Mouse (Mus musculus) heart, adult 2 months (tissue): ENCODE measurements around the gene Usp40. TPM values are rescaled to one million over a fixed set of nuclear protein-coding genes. Genes with fewer than 3 reads are reported as not detected.

Experiments used
- DNase-seq, 2 experiments: peaks; one replicate each; pipeline ENCODE4 v3.0.0; 2021
- H3K27ac ChIP-seq: fragments of 200-600 bp; 2 replicates; pipeline ENCODE4 v1.8.1; 2022
- H3K27me3 ChIP-seq: fragments of 200-500 bp; 2 replicates; pipeline ENCODE4 v1.6.1; 2012; ENCODE audit warnings: mild to moderate bottlenecking, low read length, inconsistent platforms, mixed read lengths; ENCODE audit not compliant: control insufficient read depth, insufficient read depth
- H3K36me3 ChIP-seq: fragments of 200-500 bp; 2 replicates; pipeline ENCODE4 v1.6.1; 2012; ENCODE audit warnings: low read length, inconsistent platforms; ENCODE audit not compliant: control insufficient read depth, insufficient read depth
- H3K4me1 ChIP-seq: fragments of 200-500 bp; 2 replicates; pipeline ENCODE4 v1.6.1; 2011; ENCODE audit warnings: low read length; ENCODE audit not compliant: control insufficient read depth, insufficient read depth
- H3K4me3 ChIP-seq: fragments of 200-600 bp; 2 replicates; pipeline ENCODE4 v1.8.1; 2022
- H3K79me2 ChIP-seq: fragments of 200-500 bp; replicated peaks from 2 replicates; pipeline ENCODE4 v1.6.1; 2012; ENCODE audit warnings: mild to moderate bottlenecking, inconsistent platforms, low read length, moderate library complexity, mixed read lengths; ENCODE audit not compliant: control insufficient read depth, insufficient read depth
- H3K9ac ChIP-seq: fragments of 200-500 bp; 2 replicates; pipeline ENCODE4 v1.6.1; 2012; ENCODE audit warnings: low read depth, mild to moderate bottlenecking, control low read depth, inconsistent platforms, low read length, mixed read lengths
- CTCF ChIP-seq: fragments of 200-600 bp; IDR thresholded peaks from 2 replicates; pipeline ENCODE4 v1.8.1; 2022; ENCODE audit warnings: antibody characterized with exemption, mild to moderate bottlenecking, moderate library complexity
- EP300 ChIP-seq: fragments of 200-500 bp; IDR thresholded peaks from 2 replicates; pipeline ENCODE4 v1.6.1; 2011; ENCODE audit warnings: low read depth, low read length, control low read depth; ENCODE audit not compliant: insufficient read depth
- POLR2A ChIP-seq: fragments of 200-500 bp; IDR thresholded peaks from 2 replicates; pipeline ENCODE4 v1.6.1; 2011; ENCODE audit warnings: mild to moderate bottlenecking, low read depth, low read length, control low read depth; ENCODE audit not compliant: insufficient read depth
- WGBS: fragments of 180-500 bp; shearing (Covaris S2); methylation state at CpG from one replicate; pipeline ENCODE4 v1.1.7; 2018; 5-methylcytosine and 5-hydroxymethylcytosine counted together
- intact Hi-C: fragments of 180-260 bp; cut with DNase I; formaldehyde crosslinking; loops from one replicate; pipeline ENCODE4 v1.15.1; 2025
- polyA plus RNA-seq: library from polyadenylated mRNA; depleted of rRNA; stranded (reverse); fragments of >200 nt; gene quantifications from 2 replicates; pipeline ENCODE4 v1.2.3, GENCODE M21; 2012
- total RNA-seq, 2 experiments: library from RNA; stranded (reverse); gene quantifications; 2 replicates each; pipeline ENCODE4 v1.2.3; 2021

Gene Usp40
- total and polyA plus RNA-seq, 3 experiments, result 9.3 to 15.6 (median 15.2) TPM

DNA sequence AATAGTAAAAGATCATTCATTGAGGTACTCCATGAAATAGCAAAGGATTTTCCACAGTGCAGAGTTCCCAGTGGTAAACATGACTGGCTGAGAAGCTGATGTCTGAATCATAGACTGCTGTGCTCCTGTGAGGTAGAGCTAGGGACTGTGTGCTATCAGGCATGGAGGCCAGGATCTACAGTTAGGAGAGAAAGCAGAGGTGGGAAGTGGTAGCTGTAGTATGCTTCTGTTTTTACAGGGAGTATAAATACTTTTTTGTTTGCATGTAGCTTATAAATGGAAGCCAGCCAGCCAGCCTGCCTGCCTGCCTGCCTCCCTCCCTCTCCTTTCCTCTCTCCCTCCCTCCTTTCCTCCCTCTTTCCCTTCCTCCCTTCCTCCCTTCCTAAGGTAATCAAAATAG lies 95.0 kb downstream of the Usp40 start:
- Histone ChIP-seq H3K36me3 (peaks cover 15% of the 10 kb centered on the region), H3K4me1 (peaks cover 9% of the 10 kb centered on the region), H3K27ac (no peak overlapping the region), H3K9ac (no peak overlapping the region), H3K4me3 (no peak overlapping the region), H3K79me2 (peaks cover 1% of the 10 kb centered on the region; the same call in 1 of the 2 replicates), H3K27me3 (no peaks in the 10 kb centered on the region)
- DNase-seq, result no peak
- no peak for TF ChIP-seq POLR2A
- no peak for TF ChIP-seq CTCF
- no peak for TF ChIP-seq EP300
- intact Hi-C loops, result no loop called here

DNA sequence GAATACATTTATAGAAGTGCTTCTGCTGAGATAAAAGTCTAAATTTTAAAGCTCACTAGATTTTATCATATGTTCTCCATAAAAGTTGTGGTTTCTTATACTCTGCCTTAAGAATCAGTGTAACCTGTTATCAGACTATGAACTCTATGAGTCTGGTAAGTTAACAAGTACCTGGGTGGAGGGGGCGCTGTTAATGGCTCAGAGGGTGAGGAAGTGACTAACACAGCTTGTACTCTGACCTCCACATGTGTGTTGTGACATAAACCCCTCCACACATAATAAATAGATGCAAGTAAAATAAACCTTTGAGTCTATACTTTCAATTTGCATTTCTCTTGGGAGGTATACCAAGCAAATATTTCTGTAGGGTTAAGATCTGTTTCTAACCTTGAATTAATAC lies 97.9 kb downstream of the Usp40 start:
- no peak overlapping the region for H3K4me3 ChIP-seq
- TF ChIP-seq POLR2A, result no peak
- TF ChIP-seq EP300, result no peak
- no peak for TF ChIP-seq CTCF
- H3K36me3 ChIP-seq, result peaks cover 20% of the 10 kb centered on the region
- no peak overlapping the region for H3K27ac ChIP-seq
- no peak for DNase-seq
- 83% methylated on average over 1 of the region's 1 CpGs for WGBS
- peaks cover 1% of the 10 kb centered on the region for H3K79me2 ChIP-seq
- intact Hi-C loops, result no loop called here
- H3K9ac ChIP-seq, result no peak overlapping the region
- no peaks in the 10 kb centered on the region for H3K27me3 ChIP-seq
- H3K4me1 ChIP-seq, result peaks cover 16% of the 10 kb centered on the region

DNA sequence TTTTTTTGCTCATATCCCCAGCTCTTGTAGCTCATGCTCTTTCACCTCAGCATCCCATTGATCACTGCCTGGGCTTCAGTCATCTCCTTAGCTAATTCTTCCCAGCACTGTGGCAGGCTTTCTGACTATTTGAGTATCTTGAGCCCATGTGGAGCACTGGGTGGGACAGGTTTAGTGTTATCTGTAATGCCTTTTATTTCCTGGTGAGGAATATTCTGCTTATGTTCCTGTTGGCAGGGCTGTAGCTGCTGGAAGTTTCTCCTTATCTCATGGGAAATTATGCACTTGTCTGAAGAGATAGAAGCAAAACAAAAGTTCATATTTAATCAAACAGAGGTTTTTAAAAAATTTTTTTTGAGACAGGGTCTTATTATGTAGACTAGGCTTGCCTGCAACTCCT lies 98.8 kb downstream of the Usp40 start:
- DNase-seq, result no peak
- H3K4me3 ChIP-seq, result no peak overlapping the region
- H3K27me3 ChIP-seq, result no peaks in the 10 kb centered on the region
- TF ChIP-seq POLR2A (no peak), CTCF (no peak), EP300 (no peak)
- H3K9ac ChIP-seq, result no peak overlapping the region
- no peak overlapping the region for H3K27ac ChIP-seq
- peaks cover 16% of the 10 kb centered on the region for H3K4me1 ChIP-seq
- peaks cover 20% of the 10 kb centered on the region for H3K36me3 ChIP-seq
- peaks cover 1% of the 10 kb centered on the region for H3K79me2 ChIP-seq
- intact Hi-C loops, result no loop called here

DNA sequence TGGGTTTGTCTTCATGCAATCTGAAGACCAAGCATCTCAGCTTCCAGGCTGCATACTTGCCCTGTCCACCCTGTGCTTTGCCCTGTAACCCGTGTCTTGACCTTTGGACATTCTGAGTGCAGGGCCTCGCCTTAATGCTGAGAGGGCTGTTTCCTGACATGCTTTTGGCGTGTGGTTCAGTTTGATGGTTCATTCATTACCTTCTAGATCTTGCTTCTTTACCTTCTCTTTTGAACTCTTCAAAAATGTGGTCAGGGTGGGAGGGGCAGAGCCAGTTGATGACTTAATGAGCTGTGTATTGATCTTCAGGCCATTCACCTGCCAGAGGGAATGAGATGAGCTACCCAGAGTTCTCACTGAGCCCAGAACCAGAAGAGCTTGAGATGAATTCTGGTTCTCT lies 99.6 kb downstream of the Usp40 start:
- H3K27me3 ChIP-seq, result no peaks in the 10 kb centered on the region
- no peak for DNase-seq
- H3K9ac ChIP-seq, result no peak overlapping the region
- no peak overlapping the region for H3K4me3 ChIP-seq
- peaks cover 1% of the 10 kb centered on the region for H3K79me2 ChIP-seq
- TF ChIP-seq POLR2A (no peak), CTCF (no peak), EP300 (no peak)
- WGBS, result 73% methylated on average over 3 of the region's 3 CpGs
- no peak overlapping the region; the same call in 1 of the 2 replicates for H3K27ac ChIP-seq
- H3K4me1 ChIP-seq, result peaks cover 16% of the 10 kb centered on the region
- peaks cover 20% of the 10 kb centered on the region for H3K36me3 ChIP-seq
- intact Hi-C loops, result no loop called here

DNA sequence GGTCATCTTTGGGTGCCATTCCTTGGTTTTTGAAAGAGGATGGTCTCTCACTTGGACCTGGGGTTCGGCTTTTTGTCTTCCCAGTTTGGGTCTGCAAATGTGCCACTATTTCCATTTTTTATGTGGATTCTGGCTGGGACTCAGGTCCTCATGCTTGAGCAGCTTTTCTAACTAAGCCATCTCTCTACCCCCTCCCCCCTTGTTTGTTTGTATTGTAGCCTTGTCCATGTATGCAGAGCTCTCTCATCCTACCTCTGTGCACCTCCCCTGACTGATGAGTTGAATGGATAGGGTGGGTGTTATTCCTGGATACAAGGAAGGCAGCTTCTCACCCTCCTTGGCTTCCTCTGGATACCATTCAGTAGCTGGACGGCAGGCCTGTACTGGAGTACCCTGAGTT lies 100.3 kb downstream of the Usp40 start:
- H3K79me2 ChIP-seq, result peaks cover 1% of the 10 kb centered on the region
- H3K4me3 ChIP-seq, result no peak overlapping the region
- no peak overlapping the region for H3K27ac ChIP-seq
- peaks cover 14% of the 10 kb centered on the region for H3K4me1 ChIP-seq
- 88% methylated on average over 2 of the region's 2 CpGs for WGBS
- H3K36me3 ChIP-seq, result peaks cover 18% of the 10 kb centered on the region
- TF ChIP-seq CTCF (no peak), EP300 (no peak)
- H3K27me3 ChIP-seq, result no peaks in the 10 kb centered on the region
- DNase-seq, result no peak
- H3K9ac ChIP-seq, result no peak overlapping the region
- intact Hi-C loops, result no loop called here

DNA sequence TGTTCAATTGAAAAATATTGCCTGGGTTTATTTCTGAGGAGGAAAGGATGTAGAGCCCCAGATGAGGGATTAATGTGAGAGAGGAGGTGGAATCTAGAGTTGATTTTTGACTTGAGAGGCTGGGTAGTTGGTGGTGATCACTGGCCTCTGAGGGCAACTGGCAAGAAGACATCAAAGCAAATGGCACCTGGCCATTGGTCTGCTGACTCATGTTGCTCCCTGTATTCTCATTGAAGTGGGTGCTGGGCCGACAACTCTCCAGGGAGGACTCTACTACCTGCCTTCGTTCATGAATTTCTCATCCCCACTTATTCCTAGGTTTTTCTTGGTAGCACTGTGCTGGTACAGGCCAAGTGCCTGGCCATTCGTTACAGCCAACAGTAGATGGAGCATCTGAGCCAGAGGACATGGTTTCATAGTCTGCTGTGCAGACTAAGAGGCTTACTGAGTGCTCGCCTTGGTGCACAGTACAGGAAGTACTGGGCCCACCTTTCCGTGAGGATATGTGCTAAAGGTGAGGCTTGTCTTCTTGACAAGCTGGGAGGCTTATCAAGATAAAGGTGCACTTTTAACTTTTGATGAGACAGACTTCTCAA lies 101.9 kb downstream of the Usp40 start:
- peaks cover 15% of the 10 kb centered on the region for H3K4me1 ChIP-seq
- no peak overlapping the region for H3K27ac ChIP-seq
- peak in 1 of 2 experiments; percentile 34 for DNase-seq
- no peaks in the 10 kb centered on the region for H3K27me3 ChIP-seq
- H3K36me3 ChIP-seq, result peaks cover 22% of the 10 kb centered on the region
- intact Hi-C loops, result no loop called here
- peak; percentile 70 for TF ChIP-seq CTCF
- no peak for TF ChIP-seq POLR2A
- WGBS, result 65% methylated on average over 5 of the region's 5 CpGs
- no peak overlapping the region for H3K4me3 ChIP-seq
- H3K79me2 ChIP-seq, result peaks cover 1% of the 10 kb centered on the region
- no peak overlapping the region for H3K9ac ChIP-seq

DNA sequence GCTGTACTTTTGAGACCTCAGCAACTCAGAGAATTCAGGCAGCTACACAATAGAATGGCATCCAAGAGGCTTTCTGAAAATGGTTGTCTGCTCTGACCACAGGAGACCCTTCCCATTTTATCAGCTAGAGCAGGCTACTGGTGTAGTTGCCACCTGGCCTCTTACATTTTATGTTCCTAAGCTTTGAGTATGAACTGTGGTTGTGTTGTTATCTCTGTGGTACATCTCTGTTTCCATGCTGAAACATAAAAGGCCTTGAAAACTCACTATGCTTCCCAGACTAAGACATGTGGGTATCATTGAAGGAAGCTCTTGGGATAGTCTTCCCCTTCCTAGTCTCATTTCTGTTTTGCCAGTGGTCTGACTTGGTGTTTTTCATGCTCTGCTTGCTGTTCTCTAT lies 106.2 kb downstream of the Usp40 start:
- Histone ChIP-seq H3K36me3 (peaks cover 8% of the 10 kb centered on the region), H3K27me3 (no peaks in the 10 kb centered on the region), H3K27ac (no peak overlapping the region; the same call in 1 of the 2 replicates), H3K79me2 (peaks cover 1% of the 10 kb centered on the region; the same call in 1 of the 2 replicates), H3K4me3 (no peak overlapping the region), H3K4me1 (peaks cover 15% of the 10 kb centered on the region), H3K9ac (no peak overlapping the region)
- DNase-seq, result no peak
- intact Hi-C loops, result loop anchor here (5.0 kb wide), 1 partner anchor 50 kb away; the partner anchor contains the start of gene Dgkd
- TF ChIP-seq CTCF (no peak), EP300 (no peak), POLR2A (no peak)
